Mouse (Mus musculus) cortical plate, adult 2 months (tissue): Measurements from ENCODE around the gene Cnbd2.
A peak's percentile ranks its signal among the peaks of the same experiment; 100 is the strongest.

Source experiments
- CTCF ChIP-seq: fragments of 200-500 bp; IDR thresholded peaks from 2 replicates; pipeline ENCODE4 v1.5.1; 2011; ENCODE audit warnings: mild to moderate bottlenecking, control low read depth, low read length; ENCODE audit not compliant: insufficient read depth; ENCODE audit errors: extremely low read depth
- POLR2A ChIP-seq: fragments of 200-500 bp; IDR thresholded peaks from 2 replicates; pipeline ENCODE4 v1.6.1; 2011; ENCODE audit warnings: mild to moderate bottlenecking, low read length, control low read depth; ENCODE audit not compliant: insufficient read depth; ENCODE audit errors: extremely low read depth

DNA sequence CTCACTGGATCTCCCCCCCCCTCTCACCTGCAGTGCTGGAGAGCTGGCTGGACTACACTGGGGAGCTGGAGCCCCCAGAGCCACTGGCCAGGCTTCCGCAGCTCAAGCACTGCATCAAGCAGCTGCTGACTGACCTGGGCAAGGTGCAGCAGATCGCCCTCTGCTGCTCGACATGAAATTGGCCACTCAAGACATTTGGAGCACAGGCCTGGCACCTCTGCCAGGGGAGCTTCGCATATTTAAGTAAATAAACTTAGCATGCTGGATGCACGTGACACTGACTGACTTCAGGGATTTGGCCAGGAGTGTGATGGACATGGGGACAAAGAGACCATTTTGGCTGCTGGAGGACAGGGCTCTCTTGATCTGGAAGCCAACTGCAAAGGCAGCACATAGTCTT lies 4.8 kb upstream of the Cnbd2 start:
- TF ChIP-seq POLR2A, result no peak
- TF ChIP-seq CTCF, result peak; percentile 44
